Mouse (Mus musculus): ENCODE measurements around the gene Lmod2.

Gene Lmod2

GRCm38 (mm10) chr6:24645346-24646053 lies 47.9 kb downstream of the Lmod2 start:
- DNase-seq = no peak

- DNase-seq = no peak
These were observed 49.6 kb downstream of the Lmod2 start for GRCm38 (mm10) chr6:24647103-24647691.

- DNase-seq = no peak
These were observed 50.8 kb downstream of the Lmod2 start for GRCm38 (mm10) chr6:24648403-24648802.

- DNase-seq = no peak
These were observed 53.2 kb downstream of the Lmod2 start for GRCm38 (mm10) chr6:24650719-24651118.

- no peak for DNase-seq
These were observed 54.0 kb downstream of the Lmod2 start for GRCm38 (mm10) chr6:24651538-24651937.

All from kidney, postnatal 4 days (tissue).